8 mouse cellular contexts compared by ENCODE assay signal in genomic region chr13:56555957-56556356, GRCm38 (mm10). TPM values are rescaled to one million over a fixed set of nuclear protein-coding genes. Genes with fewer than 3 reads are reported as not detected.
DNase-seq lines count a peak whose midpoint lies in the region; ATAC-seq and TF ChIP-seq lines count a peak whose summit lies in the region.
"Had no signal": no experiment of that assay in that cellular context is flagged by ENCODE, and none has a peak within 500 bp of the region (broad histone marks: within the 10 kb centered on the region; RNA-seq: fewer than 3 reads in every experiment).

No protein-coding gene starts in this region.

- intact Hi-C loops in left cerebral cortex, postnatal 10 days (cut with DNase I): loop anchor here (5.0 to 10.0 kb wide), 3 partner anchors 101 to 709 kb away; no protein-coding TSS in a partner anchor

- no peak for ATAC-seq in Patski

- in situ Hi-C loops in Patski (cut with MboI; ENCODE audit: low pct_unique_long_range_greater_than_20kb): no loop called here

- no peaks in the 10 kb centered on the region for H3K27me3 ChIP-seq in Patski
- H3K27me3 ChIP-seq: heart, embryonic 15.5 days had no signal

- CTCF ChIA-PET in Patski (lab: Charles Lee): interaction anchor here (0.9 to 1.8 kb wide), 7 partner anchors 15 to 102 kb away, joined by 3 to 7 read pairs (median 4); no protein-coding TSS in a partner anchor

- peak; percentile 43 to 62 for DNase-seq in left cerebral cortex, postnatal 10 days (ENCODE audit: extremely low spot score in 1 of 2, low spot score in 2 of 2)
- DNase-seq in left cerebral cortex, adult 11 months (ENCODE audit: low spot score): no peak
- no peak for DNase-seq in Patski (ENCODE audit: low read depth, low spot score)
- DNase-seq in cerebellum, postnatal 10 days: peak; percentile 71 to 73
- DNase-seq in heart, postnatal 4 days: peak; percentile 65
- DNase-seq in lung, postnatal 4 days: peak; percentile 59 to 60
- DNase-seq in thymus, postnatal 36 days: no peak

- POLR2A ChIA-PET in Patski (lab: Charles Lee): no interaction called here

- TF ChIP-seq CTCF in Patski (IDR thresholded peaks at IDR 0.05): peak; percentile 53

RNA-seq across cellular contexts. Expression of gene Lect2, which starts 7.7 kb away (rescaled TPM):
- total RNA-seq in left cerebral cortex, postnatal 10 days (2021): not detected
- polyA plus RNA-seq in Patski (2021): not detected
- not detected for total RNA-seq in heart, postnatal 4 days (2021)
- polyA plus RNA-seq: heart, embryonic 15.5 days had no signal

RNA-seq across cellular contexts. Expression of gene Fbxl21, which starts 33.7 kb away (rescaled TPM):
- 1 to 10 TPM; 3.8 to 4.2 TPM for total RNA-seq in left cerebral cortex, postnatal 10 days (2021)
- 3.8 TPM for polyA plus RNA-seq in Patski (2021)
- total RNA-seq in heart, postnatal 4 days (2021): under 1 TPM; 0.72 to 0.88 TPM

RNA-seq across cellular contexts. Expression of gene Tgfbi, which starts 53.4 kb away (rescaled TPM):
- total RNA-seq in left cerebral cortex, postnatal 10 days (2021): 1 to 10 TPM; 3.5 to 4.0 TPM
- 0.04 TPM for polyA plus RNA-seq in Patski (2021)
- 10 to 100 TPM; 20.0 to 24.1 TPM for total RNA-seq in heart, postnatal 4 days (2021)

Comparison
In these comparisons a context has a peak if more than half of its experiments do, and no peak if none do; other contexts are left out.
1. DNase-seq: peak in left cerebral cortex, postnatal 10 days (2 of 2), cerebellum, postnatal 10 days (2 of 2), heart, postnatal 4 days (single experiment) and lung, postnatal 4 days (2 of 2); none in left cerebral cortex, adult 11 months (single experiment), Patski (single experiment) and thymus, postnatal 36 days (0 of 2).
2. RNA of gene Tgfbi, which starts 53.4 kb away (total RNA-seq): 20.0 to 24.1 TPM in heart, postnatal 4 days; 3.5 to 4.0 TPM in left cerebral cortex, postnatal 10 days; every median in the first group is over 4 times any median in the second.